ENCODE assay signal across 8 mouse cellular contexts in the genomic region with DNA sequence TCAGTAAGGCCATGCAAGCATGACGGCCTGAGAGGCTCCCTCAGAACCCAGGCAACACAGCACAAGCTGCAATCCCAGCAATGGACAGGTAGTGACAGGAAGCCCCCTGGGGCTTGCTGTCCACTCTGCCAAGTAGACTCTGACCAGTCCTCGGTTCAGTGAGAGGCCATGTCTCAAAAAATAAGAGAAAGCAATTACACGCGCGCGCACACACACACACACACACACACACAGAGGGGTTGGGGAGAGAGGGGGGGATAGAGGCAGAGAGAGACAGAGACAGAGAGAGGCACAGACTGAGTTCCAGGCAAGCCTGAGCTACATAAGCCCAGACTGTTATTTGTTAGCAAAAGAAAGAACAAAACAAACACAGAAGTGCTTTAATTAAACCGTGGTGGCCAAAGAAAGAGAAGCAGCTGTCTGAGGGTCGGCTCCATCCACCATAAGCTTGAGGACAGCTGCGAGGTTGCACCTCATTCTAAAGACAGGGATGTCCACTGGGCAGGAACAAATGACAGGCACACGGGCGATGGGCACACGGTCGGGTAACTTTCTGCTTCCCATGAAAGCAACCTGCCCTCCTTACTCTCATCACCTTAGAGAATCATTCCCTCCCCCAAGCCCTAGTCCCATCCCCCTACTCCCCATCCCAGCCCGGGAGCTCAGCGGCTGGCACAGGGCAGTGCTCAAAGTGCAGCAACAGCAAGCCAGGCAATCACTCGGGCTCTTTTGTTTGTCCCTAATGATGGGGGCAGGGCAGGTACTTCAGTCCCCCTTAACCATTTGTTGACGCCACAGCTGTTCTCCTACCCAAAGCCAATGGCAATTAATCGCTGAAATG. TPM values are rescaled to one million over a fixed set of nuclear protein-coding genes. Genes with fewer than 3 reads are reported as not detected.
A peak's percentile ranks its signal among the peaks of the same experiment; 100 is the strongest.
DNase-seq lines count a peak whose midpoint lies in the region; ATAC-seq and TF ChIP-seq lines count a peak whose summit lies in the region.

No protein-coding gene starts in this region.

- TF ChIP-seq POLR2A in testis, adult 2 months (IDR thresholded peaks at IDR 0.05; ENCODE audit: control insufficient read depth, low read depth, low read length), result no peak

- peak overlapping the region; percentile 30 for H3K4me3 ChIP-seq in testis, adult 2 months (ENCODE audit: control insufficient read depth, low read depth, low read length)
- peak overlapping the region in 1 of 2 experiments; percentile 6; a peak in 1 of 4 replicates for H3K4me3 ChIP-seq in heart, embryonic 14.5 days (ENCODE audit: control insufficient read depth in 1 of 2, insufficient read depth in 1 of 2, low read depth in 1 of 2, low read length in 2 of 2)

- H3K27me3 ChIP-seq in testis, adult 2 months (ENCODE audit: control insufficient read depth, insufficient read depth, low read length), result no peaks in the 10 kb centered on the region
- no peaks in the 10 kb centered on the region for H3K27me3 ChIP-seq in heart, embryonic 14.5 days (ENCODE audit: control insufficient read depth, insufficient read depth, low read length)

- no peak for DNase-seq in testis, postnatal 14 days (ENCODE audit: low spot score)
- peak; percentile 40 to 66 for DNase-seq in kidney, postnatal 4 days
- peak; percentile 89 for DNase-seq in retina, postnatal 1 day
- no peak for DNase-seq in urinary bladder, postnatal 25 days (ENCODE audit: low spot score)
- DNase-seq in urinary bladder, postnatal 4 days (ENCODE audit: low spot score in 2 of 2), result no peak

- no peaks in the 10 kb centered on the region for H3K9me3 ChIP-seq in heart, embryonic 14.5 days (ENCODE audit: control insufficient read depth, low read length)

- peak; percentile 21; the same call in 1 of the 2 replicates for ATAC-seq in heart, embryonic 14.5 days (ENCODE audit: insufficient number of reproducible peaks, insufficient read depth, low FRiP score, low read depth)
- no peak for ATAC-seq in inflammation-experienced regulatory T-cells, adult 6 months

- TF ChIP-seq CTCF in testis, adult 2 months (IDR thresholded peaks at IDR 0.05; ENCODE audit: control insufficient read depth, insufficient read depth, insufficient replicate concordance, low read depth, low read length), result no peak

- H3K4me1 ChIP-seq in testis, adult 2 months (ENCODE audit: control insufficient read depth, insufficient read depth, low read length), result peaks cover 5% of the 10 kb centered on the region
- peaks cover 18 to 33% of the 10 kb centered on the region in 2 experiments for H3K4me1 ChIP-seq in heart, embryonic 14.5 days (ENCODE audit: control insufficient read depth in 2 of 2, insufficient read depth in 2 of 2, low read length in 2 of 2)

- H3K4me2 ChIP-seq in heart, embryonic 14.5 days (ENCODE audit: low read length), result peak overlapping the region; percentile 53

- no peak overlapping the region; the same call in 1 of the 2 replicates for H3K9ac ChIP-seq in heart, embryonic 14.5 days (ENCODE audit: low read length)

- no peaks in the 10 kb centered on the region for H3K36me3 ChIP-seq in testis, adult 2 months (ENCODE audit: control insufficient read depth, insufficient read depth, low read length)
- H3K36me3 ChIP-seq in heart, embryonic 14.5 days (ENCODE audit: control insufficient read depth, insufficient read depth, low read length), result no peaks in the 10 kb centered on the region

- no peak overlapping the region for H3K27ac ChIP-seq in testis, adult 2 months (ENCODE audit: control insufficient read depth, insufficient read depth, low read depth, low read length)
- H3K27ac ChIP-seq in heart, embryonic 14.5 days (replicated peaks in 1 of 2; ENCODE audit: control insufficient read depth in 1 of 2, insufficient read depth in 1 of 2, low read depth in 2 of 2, low read length in 2 of 2), result no peak overlapping the region

- 29% methylated on average over 18 of the region's 18 CpGs for WGBS in heart, embryonic 14.5 days

RNA-seq across cellular contexts. Expression of a gene that starts 6.4 kb away (rescaled TPM):
- 30.0 and 34.1 TPM in 2 replicates for polyA plus RNA-seq in testis, adult 2 months (2012; rRNA removed)
- polyA plus RNA-seq in heart, embryonic 14.5 days (2014; fragmentation: Nextera tagmentation; extraction: Ambion mirVana), result 38.8 and 40.9 TPM in 2 replicates
- polyA plus RNA-seq in inflammation-experienced regulatory T-cells, adult 6 months (2017; shearing (Covaris generic)), result under 1 TPM in 2 of 3 experiments, not detected in 1; 0.74 to 0.95 TPM

Comparison
In these comparisons a context has a peak if more than half of its experiments do, and no peak if none do; other contexts are left out.
1. DNase-seq: peak in kidney, postnatal 4 days (2 of 2) and retina, postnatal 1 day (single experiment); none in testis, postnatal 14 days (single experiment), urinary bladder, postnatal 25 days (single experiment) and urinary bladder, postnatal 4 days (0 of 2).
2. RNA of a gene that starts 6.4 kb away (polyA plus RNA-seq): 38.8 to 40.9 TPM in heart, embryonic 14.5 days and 30.0 to 34.1 TPM in testis, adult 2 months; 0.74 to 0.95 TPM in inflammation-experienced regulatory T-cells, adult 6 months; every median in the first group is over 10 times any median in the second.